Mouse (Mus musculus) left cerebral cortex, adult 9 months (tissue): ENCODE data around the gene Bmp7.

ENCODE experiments used
- DNase-seq, 2 experiments: peaks; one replicate each; pipeline ENCODE4 v3.0.0; 2022; ENCODE audit warnings: low spot score in 2 of 2

Gene Bmp7

DNA sequence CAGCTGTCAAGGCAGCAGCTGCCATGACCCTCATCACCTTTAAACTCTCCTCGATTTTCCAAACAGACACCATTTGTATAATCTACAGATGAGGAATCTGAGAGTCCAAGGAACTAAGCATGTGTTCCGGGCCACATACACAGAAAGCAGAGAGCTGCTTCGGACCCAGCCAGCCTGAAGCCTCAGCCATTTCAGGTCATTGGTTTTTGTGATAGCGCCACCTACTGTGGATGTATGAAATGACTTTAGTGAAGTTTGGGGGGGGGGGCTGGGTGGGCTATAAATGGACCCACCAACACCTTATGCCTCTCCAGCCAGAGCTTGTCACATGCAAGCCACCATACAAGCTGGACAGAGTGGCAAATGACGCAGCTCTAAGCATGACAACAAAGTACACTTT, 8.9 kb upstream of the Bmp7 start:
- DNase-seq = no peak

- DNase-seq = no peak
Measured at GRCm38 (mm10) chr2:172940799-172941163, 660 bp upstream of the Bmp7 start.

DNA sequence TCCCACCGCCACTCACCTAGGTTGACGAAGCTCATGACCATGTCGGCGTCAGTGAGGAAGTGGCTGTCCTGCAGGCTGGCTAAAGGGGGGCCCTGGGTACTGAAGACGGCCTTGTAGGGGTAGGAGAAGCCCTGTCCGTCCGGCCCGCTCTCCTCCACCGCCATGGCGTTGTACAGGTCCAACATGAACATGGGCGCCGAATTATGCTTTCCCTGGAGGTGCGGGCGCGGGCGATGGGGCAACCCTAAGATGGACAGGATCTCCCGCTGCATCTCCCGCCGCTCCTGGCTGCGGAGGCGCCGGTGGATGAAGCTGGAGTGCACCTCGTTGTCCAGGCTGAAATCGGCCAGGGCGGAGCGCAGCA, 500 bp downstream of the Bmp7 start:
- DNase-seq = no peak

DNA sequence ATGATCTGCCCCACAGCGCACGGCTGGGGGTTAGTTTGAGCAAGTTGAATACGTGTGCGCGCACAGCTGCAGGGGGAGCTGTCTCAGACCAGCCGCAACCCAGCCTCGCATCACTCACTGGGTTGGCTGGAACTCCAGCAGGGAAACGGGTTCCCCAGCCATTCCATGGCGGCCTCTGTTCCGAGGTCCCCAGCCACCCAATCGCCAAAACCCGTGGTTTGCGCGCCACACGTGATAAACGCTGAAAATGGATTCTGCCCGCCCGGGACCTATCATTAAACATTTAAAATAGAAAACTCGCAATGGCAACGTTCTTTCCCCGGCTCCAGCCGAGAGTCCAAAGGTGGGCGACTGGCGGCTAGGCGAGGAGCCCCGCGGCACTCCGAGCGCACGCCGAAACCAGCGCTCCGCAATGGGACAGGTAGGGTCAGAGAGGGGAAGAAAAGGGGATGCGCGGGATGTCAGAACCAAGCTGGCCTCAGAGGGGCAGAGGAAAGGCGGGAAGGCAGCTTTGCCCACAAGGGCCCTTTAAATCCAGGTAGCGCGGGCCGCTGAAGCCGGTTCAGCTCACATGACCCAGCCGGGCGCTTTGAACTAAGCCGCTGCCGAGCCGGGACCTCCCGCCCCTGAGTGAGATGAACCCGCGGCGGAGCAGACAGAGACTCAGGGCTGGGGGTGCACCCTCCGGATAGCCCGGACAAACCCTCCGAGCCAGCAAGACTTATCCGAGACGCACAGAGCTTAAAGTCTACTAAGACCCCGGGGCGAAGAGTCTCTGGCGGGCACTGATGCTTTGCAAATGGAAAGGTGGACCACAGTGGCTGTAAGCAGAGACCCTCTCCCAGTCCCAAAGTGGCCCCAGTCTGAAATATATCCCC, 1.1 kb downstream of the Bmp7 start:
- no peak for DNase-seq

DNA sequence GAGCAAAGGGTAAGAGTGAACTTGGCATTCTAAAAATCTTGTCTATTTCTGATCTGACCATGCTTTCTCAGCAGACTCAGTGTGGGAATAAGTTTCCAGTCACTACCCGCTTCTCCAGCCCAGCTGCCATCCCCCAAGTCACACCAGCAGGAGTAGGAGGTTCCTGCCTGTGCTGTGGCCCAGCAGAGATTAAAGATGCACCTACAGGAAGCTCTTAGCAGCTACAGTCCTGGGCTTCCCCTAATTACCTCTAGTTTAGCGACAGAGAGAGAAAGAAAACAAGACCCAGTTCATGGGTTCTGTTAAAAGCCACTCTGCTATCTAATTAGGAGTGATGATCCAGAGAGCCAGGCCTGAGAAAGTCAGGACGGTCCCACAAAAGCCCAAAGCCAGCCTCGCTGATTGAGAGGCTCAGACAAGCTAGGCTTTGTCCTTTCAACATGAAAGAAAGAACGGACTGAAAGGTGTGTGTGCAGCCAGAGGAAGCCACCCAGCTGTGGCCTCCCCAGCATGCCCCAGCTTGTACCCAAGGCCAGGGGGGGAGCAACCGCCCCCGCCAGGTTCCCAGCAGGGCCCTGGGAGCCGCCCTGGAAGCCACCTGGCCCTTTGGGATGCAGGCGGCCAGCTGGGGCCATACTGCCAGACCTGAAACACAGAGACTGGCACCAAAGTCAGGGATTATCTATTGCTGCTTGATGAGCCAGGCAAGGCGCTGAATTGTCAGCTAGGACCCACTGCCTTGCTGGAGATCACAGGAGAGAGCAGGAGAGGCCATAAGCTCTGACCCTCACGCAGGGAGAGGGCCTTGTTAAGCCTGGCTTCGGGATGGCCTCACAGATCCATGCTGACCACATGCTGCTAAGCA, 2.6 kb downstream of the Bmp7 start:
- no peak for DNase-seq

DNA sequence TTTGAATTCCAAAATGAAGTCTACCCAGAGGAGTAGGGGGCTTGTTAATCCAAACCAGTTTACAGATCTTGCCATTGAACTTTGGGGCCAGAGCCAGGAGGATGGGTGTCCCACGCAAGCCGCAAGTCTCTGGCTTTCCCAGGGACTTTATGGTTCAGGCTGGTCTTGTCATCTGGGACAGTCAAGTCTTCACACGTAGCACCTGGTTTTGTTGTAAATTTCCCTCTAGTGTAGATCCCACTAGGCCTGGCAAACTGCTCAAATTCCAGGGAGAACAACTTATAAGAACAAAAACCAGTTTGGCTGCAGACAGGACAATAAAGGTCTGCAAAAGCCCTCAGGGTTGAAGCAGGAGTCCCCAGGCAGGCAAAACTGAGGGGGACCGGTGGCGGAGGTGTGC, 3.3 kb downstream of the Bmp7 start:
- DNase-seq = no peak

GRCm38 (mm10) chr2:172935776-172936562, 4.2 kb downstream of the Bmp7 start:
- DNase-seq = no peak

GRCm38 (mm10) chr2:172934891-172935740, 5.0 kb downstream of the Bmp7 start:
- no peak for DNase-seq

DNA sequence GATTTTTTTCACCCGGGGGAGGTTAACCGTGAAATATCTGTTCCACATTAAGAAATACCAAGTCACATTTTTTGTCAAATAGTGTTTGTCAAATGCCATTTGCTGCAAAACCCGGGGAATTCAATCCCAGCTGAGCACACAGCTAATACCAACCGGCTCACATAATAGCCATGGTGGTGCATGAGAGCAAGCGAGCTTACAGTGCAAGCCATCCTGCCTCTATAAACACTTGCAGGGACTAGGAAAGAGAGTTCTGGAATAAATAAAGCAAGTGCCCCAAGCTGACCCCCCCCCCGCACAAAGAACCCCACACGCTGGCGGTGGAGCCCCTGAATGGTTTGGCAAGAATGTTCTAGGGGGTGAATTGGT, 5.7 kb downstream of the Bmp7 start:
- DNase-seq = no peak

- no peak for DNase-seq
Measured at GRCm38 (mm10) chr2:172933631-172934419, 6.3 kb downstream of the Bmp7 start.

DNA sequence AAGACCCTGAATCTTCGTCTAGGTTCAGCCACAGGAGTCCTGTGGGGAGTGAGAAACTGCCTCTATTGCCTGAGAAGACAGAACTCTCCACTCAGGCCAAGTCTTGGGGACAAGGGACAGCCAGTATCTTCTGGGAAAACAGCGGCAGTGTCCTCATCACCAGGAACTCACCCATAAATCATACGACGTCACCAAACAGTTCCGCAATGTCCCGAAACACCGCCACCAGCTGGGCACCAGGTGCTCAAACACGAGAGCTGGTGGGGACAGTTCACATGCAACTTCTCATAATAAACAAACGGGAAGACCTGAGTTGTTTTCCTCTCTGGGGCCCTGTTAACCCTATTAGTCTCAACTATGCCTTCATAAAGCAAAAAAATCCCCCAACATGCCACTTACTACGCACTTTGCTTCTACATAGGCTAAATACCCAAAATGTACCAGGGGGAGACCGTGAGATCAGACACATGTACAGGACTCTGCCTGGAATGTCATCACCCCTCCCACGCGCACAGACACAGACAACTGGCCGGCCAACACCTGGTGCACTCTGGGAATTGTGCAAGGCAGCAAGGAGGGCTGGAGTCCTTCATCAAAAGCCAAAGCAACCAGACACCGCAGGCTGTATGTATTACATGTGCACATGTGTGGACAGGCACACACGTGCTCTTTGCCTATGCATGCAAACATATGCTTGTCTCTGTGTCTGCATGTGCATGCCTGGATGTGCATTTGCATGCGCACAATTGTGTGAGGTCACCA, 8.8 kb downstream of the Bmp7 start:
- DNase-seq = no peak

- no peak for DNase-seq
Measured at GRCm38 (mm10) chr2:172929905-172930436, 10.2 kb downstream of the Bmp7 start.

DNA sequence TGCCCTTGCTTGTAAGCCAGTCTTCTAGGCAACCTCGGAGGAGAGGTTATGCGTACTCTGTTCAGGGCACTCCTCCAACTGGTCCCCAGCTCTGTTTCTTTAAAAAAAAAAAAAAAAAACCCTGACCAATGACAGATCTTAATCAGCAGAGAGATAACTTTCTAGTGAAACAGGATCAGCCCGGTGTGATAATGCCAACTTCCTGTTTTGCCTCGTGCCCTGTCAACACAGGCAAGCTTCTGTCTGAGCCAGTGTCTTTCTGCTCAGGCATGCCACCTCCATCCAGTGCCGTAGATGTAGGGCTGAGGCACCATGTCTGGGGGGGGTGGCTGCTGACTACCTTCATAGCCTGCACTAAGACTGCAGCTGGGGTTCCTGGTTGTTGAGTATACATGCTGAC, 12.5 kb downstream of the Bmp7 start:
- DNase-seq = no peak

DNA sequence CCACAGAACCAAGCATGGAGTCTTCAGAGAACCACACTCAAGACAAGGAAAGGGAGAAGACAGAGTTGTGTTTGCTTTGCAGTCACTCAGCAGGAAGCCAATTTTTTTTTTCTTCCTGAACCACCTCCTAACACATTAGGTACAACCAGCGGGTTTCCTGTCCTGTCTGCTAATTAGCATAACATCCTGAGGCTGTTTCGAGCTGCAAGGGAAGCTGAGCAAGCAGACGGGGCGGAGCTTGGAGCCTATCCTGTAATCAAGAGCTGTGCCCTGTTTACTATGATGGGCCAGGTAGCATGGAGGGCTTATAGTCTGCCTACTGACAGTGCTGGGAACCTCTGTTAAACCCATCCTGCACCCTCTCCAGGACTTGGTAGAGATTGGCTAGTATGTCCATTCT, 13.8 kb downstream of the Bmp7 start:
- DNase-seq = no peak

DNA sequence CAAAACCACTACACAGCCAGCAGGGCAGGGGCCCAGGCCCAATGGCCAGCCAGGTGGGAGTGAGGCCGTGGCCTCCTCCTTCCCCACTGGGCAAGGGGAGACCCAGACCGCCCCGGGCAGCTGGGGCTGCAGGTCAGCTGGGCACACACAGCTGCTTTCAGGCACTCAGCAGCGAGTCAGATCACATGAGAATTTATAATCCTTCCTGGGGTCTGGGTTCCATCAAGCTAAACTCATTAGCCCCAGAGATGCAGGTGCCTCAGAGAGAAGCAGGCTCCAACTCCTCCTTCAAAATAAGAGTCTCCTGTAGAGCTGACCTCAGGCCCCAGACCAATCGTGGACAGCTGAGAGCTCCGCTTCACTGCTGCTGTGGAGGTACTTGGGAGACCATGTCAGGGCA, 15.2 kb downstream of the Bmp7 start:
- DNase-seq = no peak

DNA sequence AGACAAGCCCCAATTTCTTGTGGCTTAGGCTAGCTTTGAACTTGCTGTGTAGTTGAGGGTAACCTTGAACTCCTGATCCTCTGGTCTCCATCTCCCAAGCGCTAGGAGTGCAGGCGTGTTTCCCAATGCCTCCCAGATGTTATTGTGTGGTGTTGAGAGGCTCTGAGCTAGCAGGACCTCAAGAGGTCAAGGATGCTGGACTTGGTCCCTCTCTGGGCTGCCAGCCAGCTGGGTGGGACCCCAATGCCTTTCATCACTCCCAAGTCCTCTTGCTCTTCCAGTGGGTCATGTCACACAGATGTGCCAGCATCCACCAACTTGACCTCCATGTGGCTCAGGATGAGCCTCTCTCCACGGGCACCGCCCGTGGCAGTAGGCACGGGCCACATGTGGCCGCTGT, 16.9 kb downstream of the Bmp7 start:
- no peak for DNase-seq

GRCm38 (mm10) chr2:172922597-172922996, 17.5 kb downstream of the Bmp7 start:
- no peak for DNase-seq

GRCm38 (mm10) chr2:172914018-172914417, 26.1 kb downstream of the Bmp7 start:
- DNase-seq = no peak

- no peak for DNase-seq
Measured at GRCm38 (mm10) chr2:172911715-172912114, 28.4 kb downstream of the Bmp7 start.

- no peak for DNase-seq
Measured at GRCm38 (mm10) chr2:172911157-172911556, 29.0 kb downstream of the Bmp7 start.
